ENCODE assay signal across 9 mouse cellular contexts in the genomic region with DNA sequence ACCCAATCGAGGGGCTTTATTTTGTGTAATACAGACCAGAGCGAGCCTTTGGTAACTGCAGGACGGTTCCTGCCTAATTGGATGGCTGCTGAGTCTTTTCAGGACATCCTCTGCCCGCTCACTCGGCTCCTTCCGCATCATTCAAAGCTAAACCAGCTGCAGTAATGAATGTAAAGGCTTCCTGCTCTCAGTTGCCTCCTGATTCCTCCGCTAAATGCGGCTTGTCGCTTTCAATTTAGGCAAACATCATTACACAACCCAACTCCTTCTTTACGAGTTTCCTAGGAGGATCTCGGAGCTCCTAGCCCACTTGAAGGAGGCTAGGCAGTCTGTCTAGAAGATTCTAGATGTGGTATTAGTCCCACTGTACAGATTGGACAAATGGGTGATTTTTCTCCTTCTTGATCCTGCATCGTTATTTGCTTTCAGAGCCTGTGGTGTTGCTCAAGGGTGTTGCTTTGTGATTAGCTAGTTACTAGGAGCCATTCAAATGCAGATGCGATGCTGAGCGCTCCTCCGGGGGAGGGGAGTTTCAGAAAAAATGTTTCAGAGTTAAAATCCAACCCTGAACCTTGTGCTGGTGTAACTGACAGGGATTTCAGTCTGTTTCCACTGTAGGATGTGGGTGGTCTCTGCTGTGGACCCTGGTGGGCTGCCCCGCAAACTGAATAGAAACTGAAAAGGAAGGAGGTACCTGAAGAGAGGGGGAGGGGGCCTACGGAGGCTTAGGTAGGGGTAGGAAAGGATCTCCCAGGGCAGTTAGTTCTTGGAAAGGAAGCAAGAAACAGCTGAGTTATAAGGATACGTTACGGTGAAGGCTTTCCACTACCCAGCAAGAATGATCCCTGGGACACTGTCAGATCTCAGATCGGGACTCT. TPM values are rescaled to one million over a fixed set of nuclear protein-coding genes. Genes with fewer than 3 reads are reported as not detected.
DNase-seq lines count a peak whose midpoint lies in the region; ATAC-seq and TF ChIP-seq lines count a peak whose summit lies in the region.
"Had no signal": no experiment of that assay in that cellular context is flagged by ENCODE, and none has a peak within 500 bp of the region (broad histone marks: within the 10 kb centered on the region; RNA-seq: fewer than 3 reads in every experiment).

No protein-coding gene starts in this region.

- no peak overlapping the region for H3K4me3 ChIP-seq in kidney, embryonic 14.5 days (ENCODE audit: low read length)
- peak overlapping the region; percentile 40 for H3K4me3 ChIP-seq in hindbrain, embryonic 10.5 days
- H3K4me3 ChIP-seq in midbrain, postnatal 0 days (ENCODE audit: low read depth, low read length), result 0 out of 2 replicates have a peak overlapping the region, but pooled peaks have one; percentile 15
- H3K4me3 ChIP-seq in lung, adult 2 months (replicated peaks; ENCODE audit: extremely low read depth, low read depth, low read length), result no peak overlapping the region

- no peak overlapping the region for H3K27ac ChIP-seq in kidney, embryonic 14.5 days (ENCODE audit: low read depth, low read length)
- 0 out of 2 replicates have a peak overlapping the region, but pooled peaks have one; percentile 18 for H3K27ac ChIP-seq in hindbrain, embryonic 10.5 days
- H3K27ac ChIP-seq in midbrain, postnatal 0 days (ENCODE audit: low read depth, low read length), result no peak overlapping the region

- 8% methylated on average over 20 of the region's 20 CpGs for WGBS in kidney, embryonic 14.5 days
- 5% methylated on average over 20 of the region's 20 CpGs for WGBS in hindbrain, embryonic 10.5 days
- whole genome bisulfite sequencing in midbrain, postnatal 0 days, result 9% methylated on average over 20 of the region's 20 CpGs
- 19% methylated on average over 20 of the region's 20 CpGs for WGBS in lung, adult 2 months

- no peaks in the 10 kb centered on the region for H3K36me3 ChIP-seq in kidney, embryonic 14.5 days (ENCODE audit: control insufficient read depth, insufficient read depth, low read length)
- H3K36me3 ChIP-seq in hindbrain, embryonic 10.5 days, result no peaks in the 10 kb centered on the region
- no peaks in the 10 kb centered on the region for H3K36me3 ChIP-seq in midbrain, postnatal 0 days (ENCODE audit: insufficient read depth, low read length)

- no peak overlapping the region for H3K9ac ChIP-seq in kidney, embryonic 14.5 days (ENCODE audit: low read depth, low read length)
- H3K9ac ChIP-seq in midbrain, postnatal 0 days (replicated peaks; ENCODE audit: low read length, poor library complexity, severe bottlenecking), result no peak overlapping the region

- no peak overlapping the region; the same call in 1 of the 2 replicates for H3K4me2 ChIP-seq in kidney, embryonic 14.5 days (replicated peaks; ENCODE audit: low read depth, low read length)
- H3K4me2 ChIP-seq in midbrain, postnatal 0 days (ENCODE audit: low read depth, low read length, poor library complexity, severe bottlenecking), result peak overlapping the region; percentile 7; the same call in 1 of the 2 replicates

- no peak for TF ChIP-seq POLR2A in brain, embryonic 14.5 days (IDR thresholded peaks at IDR 0.05; ENCODE audit: borderline replicate concordance, extremely low read depth, insufficient read depth, insufficient read length, poor library complexity, severe bottlenecking)
- TF ChIP-seq POLR2A in lung, adult 2 months (IDR thresholded peaks at IDR 0.05; ENCODE audit: borderline replicate concordance, extremely low read depth, low read depth, low read length), result no peak

- peak; percentile 20; the same call in 1 of the 2 replicates for ATAC-seq in kidney, embryonic 14.5 days (ENCODE audit: low FRiP score, low TSS enrichment)
- ATAC-seq in midbrain, postnatal 0 days (ENCODE audit: low FRiP score), result no peak

- no peak for TF ChIP-seq CTCF in brain, embryonic 14.5 days (IDR thresholded peaks at IDR 0.05; ENCODE audit: borderline replicate concordance, extremely low read depth, insufficient read depth, insufficient read length)
- TF ChIP-seq CTCF in midbrain, postnatal 0 days (IDR thresholded peaks at IDR 0.05), result no peak
- TF ChIP-seq CTCF in lung, adult 2 months (IDR thresholded peaks at IDR 0.05; ENCODE audit: insufficient read depth, low read length), result no peak

- DNase-seq in kidney, adult 18-20 months, result no peak
- peak; percentile 74 for DNase-seq in brain, embryonic 14.5 days (ENCODE audit: low read depth)
- DNase-seq in hindbrain, embryonic 10.5 days (ENCODE audit: low spot score), result peak; percentile 22
- DNase-seq in midbrain, postnatal 0 days (ENCODE audit: low spot score), result peak; percentile 21
- no peak for DNase-seq in gastrocnemius, adult 8-10 months (ENCODE audit: low spot score in 2 of 2)
- no peak for DNase-seq in thymus, postnatal 0 days (ENCODE audit: low spot score)
- no peak for DNase-seq in lung, adult 2 months
- DNase-seq: layer of hippocampus, adult 9-11 months had no signal

- peaks cover 9% of the 10 kb centered on the region; the same call in 1 of the 2 replicates for H3K4me1 ChIP-seq in kidney, embryonic 14.5 days (ENCODE audit: control insufficient read depth, insufficient read depth, low read length)
- peaks cover 39% of the 10 kb centered on the region for H3K4me1 ChIP-seq in hindbrain, embryonic 10.5 days (replicated peaks)
- no peaks in the 10 kb centered on the region for H3K4me1 ChIP-seq in midbrain, postnatal 0 days (ENCODE audit: insufficient read depth, low read length)
- no peaks in the 10 kb centered on the region for H3K4me1 ChIP-seq in lung, adult 2 months (ENCODE audit: control insufficient read depth, insufficient read depth, low read length)

- H3K9me3 ChIP-seq in kidney, embryonic 14.5 days (ENCODE audit: control insufficient read depth, low read length), result no peaks in the 10 kb centered on the region
- H3K9me3 ChIP-seq in hindbrain, embryonic 10.5 days, result no peaks in the 10 kb centered on the region
- H3K9me3 ChIP-seq in midbrain, postnatal 0 days (ENCODE audit: low read length), result no peaks in the 10 kb centered on the region

- 0 out of 2 replicates have a peak, but pooled peaks cover 6% of the 10 kb centered on the region for H3K27me3 ChIP-seq in kidney, embryonic 14.5 days (ENCODE audit: control insufficient read depth, insufficient read depth, low read length)
- H3K27me3 ChIP-seq in hindbrain, embryonic 10.5 days (ENCODE audit: insufficient read depth, poor library complexity, severe bottlenecking), result peaks cover 38% of the 10 kb centered on the region
- H3K27me3 ChIP-seq in midbrain, postnatal 0 days (ENCODE audit: insufficient read depth, low read length), result 0 out of 2 replicates have a peak, but pooled peaks cover 4% of the 10 kb centered on the region

RNA-seq across cellular contexts. Expression of gene Cryz, which starts 48.7 kb away (rescaled TPM):
- 28.5 and 33.4 TPM in 2 replicates for polyA plus RNA-seq in kidney, embryonic 14.5 days (2014; fragmentation: Nextera tagmentation; extraction: Ambion mirVana)
- 7.6 and 8.1 TPM in 2 replicates for polyA plus RNA-seq in brain, embryonic 14.5 days (2012; rRNA removed)
- 14.9 and 20.9 TPM in 2 replicates for polyA plus RNA-seq in hindbrain, embryonic 10.5 days (2016; fragmentation: Nextera tagmentation; extraction: Ambion mirVana)
- total RNA-seq in midbrain, postnatal 0 days (2014; rRNA removed), result 12.0 and 12.6 TPM in 2 replicates
- polyA plus RNA-seq in midbrain, postnatal 0 days (2015; fragmentation: Nextera tagmentation; extraction: Ambion mirVana), result 12.3 and 13.9 TPM in 2 replicates
- 10 to 100 TPM; 12.6 to 14.9 (median 14.3) TPM for total RNA-seq in gastrocnemius, adult 8-10 months (2022)
- polyA plus RNA-seq in thymus, postnatal 0 days (2015; fragmentation: Nextera tagmentation; extraction: Ambion mirVana), result 4.2 and 4.5 TPM in 2 replicates
- 4.7 and 6.6 TPM in 2 replicates for polyA plus RNA-seq in lung, adult 2 months (2012; rRNA removed)

RNA-seq across cellular contexts. Expression of gene Tyw3, which starts 49.1 kb away (rescaled TPM):
- 18.6 and 21.5 TPM in 2 replicates for polyA plus RNA-seq in kidney, embryonic 14.5 days (2014; fragmentation: Nextera tagmentation; extraction: Ambion mirVana)
- polyA plus RNA-seq in brain, embryonic 14.5 days (2012; rRNA removed), result 16.5 and 17.6 TPM in 2 replicates
- 19.2 and 20.2 TPM in 2 replicates for polyA plus RNA-seq in hindbrain, embryonic 10.5 days (2016; fragmentation: Nextera tagmentation; extraction: Ambion mirVana)
- total RNA-seq in midbrain, postnatal 0 days (2014; rRNA removed), result 6.3 and 10.2 TPM in 2 replicates
- 9.9 and 10.7 TPM in 2 replicates for polyA plus RNA-seq in midbrain, postnatal 0 days (2015; fragmentation: Nextera tagmentation; extraction: Ambion mirVana)
- total RNA-seq in gastrocnemius, adult 8-10 months (2022), result 1 to 10 TPM; 2.0 to 4.2 (median 2.6) TPM
- polyA plus RNA-seq in thymus, postnatal 0 days (2015; fragmentation: Nextera tagmentation; extraction: Ambion mirVana), result 11.6 and 13.1 TPM in 2 replicates
- 9.1 and 9.4 TPM in 2 replicates for polyA plus RNA-seq in lung, adult 2 months (2012; rRNA removed)

Comparison
In these comparisons a context has a peak if more than half of its experiments do, and no peak if none do; other contexts are left out.
1. H3K4me3 ChIP-seq: peak in hindbrain, embryonic 10.5 days (single experiment) and midbrain, postnatal 0 days (single experiment); none in kidney, embryonic 14.5 days (single experiment) and lung, adult 2 months (single experiment).
2. DNase-seq: peak in brain, embryonic 14.5 days (single experiment), hindbrain, embryonic 10.5 days (single experiment) and midbrain, postnatal 0 days (single experiment); none in kidney, adult 18-20 months (single experiment), gastrocnemius, adult 8-10 months (0 of 2), thymus, postnatal 0 days (single experiment) and lung, adult 2 months (single experiment).